Mouse (Mus musculus) intestine, embryonic 16.5 days (tissue): ENCODE measurements at regions not wholly inside any gene's neighbourhood (a gene's known extent, or its start where the extent isn't known, plus 50 kb on each side); places are given as distances from the start of the nearest gene placed in this dataset.

Experiments
- ATAC-seq: fragments of 200-750 bp; cut with Nextera tagmentation; 2 replicates; pipeline ENCODE4 v1.8.0; 2017; ENCODE audit warnings: moderate TSS enrichment, moderate library complexity
- H3K27ac ChIP-seq: fragments of 300-500 bp; sonication (generic); 2 replicates; pipeline ENCODE4 v1.5.1; 2014; ENCODE audit warnings: mild to moderate bottlenecking, low read length
- H3K27me3 ChIP-seq: fragments of 300-500 bp; sonication (generic); replicated peaks from 2 replicates; pipeline ENCODE4 v1.6.1; 2014; ENCODE audit warnings: low read length, control low read depth, mixed read lengths; ENCODE audit not compliant: control insufficient read depth, insufficient read depth
- H3K36me3 ChIP-seq: fragments of 300-500 bp; sonication (generic); 2 replicates; pipeline ENCODE4 v1.6.1; 2014; ENCODE audit warnings: low read length, control low read depth; ENCODE audit not compliant: control insufficient read depth, insufficient read depth
- H3K4me1 ChIP-seq: fragments of 300-500 bp; sonication (generic); 2 replicates; pipeline ENCODE4 v1.6.1; 2014; ENCODE audit warnings: low read length, control low read depth, mixed read lengths; ENCODE audit not compliant: control insufficient read depth, insufficient read depth
- H3K4me2 ChIP-seq: fragments of 300-500 bp; sonication (generic); 2 replicates; pipeline ENCODE4 v1.6.1; 2014; ENCODE audit warnings: low read depth, low read length, control low read depth
- H3K4me3 ChIP-seq: fragments of 300-500 bp; sonication (generic); 2 replicates; pipeline ENCODE4 v1.5.1; 2014; ENCODE audit warnings: mild to moderate bottlenecking, low read length
- H3K9ac ChIP-seq: fragments of 300-500 bp; sonication (generic); 2 replicates; pipeline ENCODE4 v1.6.1; 2014; ENCODE audit warnings: low read depth, low read length
- H3K9me3 ChIP-seq: fragments of 300-500 bp; sonication (generic); 2 replicates; pipeline ENCODE4 v1.6.1; 2016; ENCODE audit warnings: low read length, control low read depth; ENCODE audit not compliant: control insufficient read depth
- WGBS: fragments of 180-500 bp; shearing (Covaris S2); extraction: QIAGEN DNeasy Blood & Tissue Kit; methylation state at CpG from one replicate; pipeline ENCODE4 v1.1.7; 2014; 5-methylcytosine and 5-hydroxymethylcytosine counted together

DNA sequence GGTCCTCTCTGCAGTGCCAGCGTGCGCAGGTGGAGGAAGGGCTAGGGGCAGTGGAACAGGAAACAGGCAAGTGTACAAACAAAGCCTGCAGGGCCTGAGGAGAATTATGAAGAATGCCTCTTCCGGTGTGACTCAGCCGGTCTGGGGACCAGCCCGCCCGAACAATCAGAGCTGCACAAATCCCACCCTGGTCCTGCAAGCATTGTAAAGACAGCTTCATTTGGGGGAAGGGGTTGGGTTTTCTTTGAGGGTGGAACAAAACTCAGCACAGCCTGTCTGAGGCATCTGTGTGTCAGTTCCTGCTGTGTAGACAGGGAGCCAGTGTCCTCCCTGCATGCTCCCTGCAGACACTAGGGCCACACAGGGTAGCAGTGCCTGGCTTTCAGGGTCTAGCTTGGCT is 117.9 kb downstream of the Gadd45g start:
- no peaks in the 10 kb centered on the region for H3K36me3 ChIP-seq
- H3K4me1 ChIP-seq = peaks cover 27% of the 10 kb centered on the region
- no peak overlapping the region for H3K4me3 ChIP-seq
- peak overlapping the region; percentile 29 for H3K27ac ChIP-seq
- WGBS = 28% methylated on average over 6 of the region's 6 CpGs
- no peak overlapping the region for H3K4me2 ChIP-seq
- H3K9me3 ChIP-seq = no peaks in the 10 kb centered on the region
- peak; percentile 75 for ATAC-seq
- H3K27me3 ChIP-seq = no peaks in the 10 kb centered on the region
- no peak overlapping the region for H3K9ac ChIP-seq

DNA sequence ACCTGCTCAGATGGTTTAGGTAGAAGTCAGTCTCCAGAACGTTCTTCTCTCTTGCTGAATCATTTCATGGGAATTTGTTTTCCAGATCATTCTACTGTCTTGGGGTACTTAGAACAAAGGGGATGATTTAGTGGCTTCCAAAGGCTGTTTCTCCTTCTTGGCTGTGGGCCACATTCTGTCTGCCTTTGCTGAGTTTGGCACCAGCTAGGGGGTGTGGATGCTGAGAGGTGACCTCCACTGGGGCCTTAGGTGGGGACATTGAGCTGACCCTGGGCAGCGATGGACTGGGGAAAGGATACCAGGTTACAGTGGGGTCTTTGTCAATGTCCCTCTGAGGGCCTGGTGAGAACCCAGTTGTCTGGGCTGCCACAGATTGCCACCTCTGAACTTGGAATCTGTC is 118.4 kb downstream of the Gadd45g start:
- 67% methylated on average over 2 of the region's 2 CpGs for WGBS
- no peaks in the 10 kb centered on the region for H3K9me3 ChIP-seq
- no peaks in the 10 kb centered on the region for H3K27me3 ChIP-seq
- no peak for ATAC-seq
- H3K4me3 ChIP-seq = no peak overlapping the region
- H3K9ac ChIP-seq = no peak overlapping the region
- H3K4me1 ChIP-seq = peaks cover 32% of the 10 kb centered on the region
- peak overlapping the region; percentile 29; the same call in 1 of the 2 replicates for H3K27ac ChIP-seq
- no peaks in the 10 kb centered on the region for H3K36me3 ChIP-seq
- no peak overlapping the region for H3K4me2 ChIP-seq

DNA sequence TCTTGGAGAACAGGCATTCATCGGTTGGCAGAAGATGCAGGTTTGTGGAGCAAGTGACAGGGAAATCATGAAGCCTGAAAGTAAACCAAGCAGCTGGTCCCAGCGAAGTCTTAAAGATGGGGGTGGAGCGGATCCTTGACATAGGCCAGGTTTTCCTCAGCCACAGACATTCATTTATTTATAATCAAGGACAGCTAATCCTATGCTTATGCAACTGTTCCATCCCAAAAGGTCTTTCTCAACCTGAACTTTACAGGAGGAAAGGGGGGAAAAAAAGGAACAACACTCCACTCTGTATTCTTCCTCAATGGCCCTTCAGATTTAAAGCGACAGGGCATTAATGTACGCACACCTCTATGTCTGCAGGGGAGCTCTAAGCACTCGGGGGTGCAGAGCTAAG is 121.6 kb downstream of the Gadd45g start:
- WGBS = 59% methylated on average over 6 of the region's 6 CpGs
- no peaks in the 10 kb centered on the region for H3K9me3 ChIP-seq
- no peaks in the 10 kb centered on the region for H3K36me3 ChIP-seq
- ATAC-seq = no peak
- peaks cover 33% of the 10 kb centered on the region for H3K4me1 ChIP-seq
- no peak overlapping the region for H3K9ac ChIP-seq
- H3K4me3 ChIP-seq = no peak overlapping the region
- H3K27ac ChIP-seq = no peak overlapping the region
- H3K27me3 ChIP-seq = no peaks in the 10 kb centered on the region
- no peak overlapping the region for H3K4me2 ChIP-seq

DNA sequence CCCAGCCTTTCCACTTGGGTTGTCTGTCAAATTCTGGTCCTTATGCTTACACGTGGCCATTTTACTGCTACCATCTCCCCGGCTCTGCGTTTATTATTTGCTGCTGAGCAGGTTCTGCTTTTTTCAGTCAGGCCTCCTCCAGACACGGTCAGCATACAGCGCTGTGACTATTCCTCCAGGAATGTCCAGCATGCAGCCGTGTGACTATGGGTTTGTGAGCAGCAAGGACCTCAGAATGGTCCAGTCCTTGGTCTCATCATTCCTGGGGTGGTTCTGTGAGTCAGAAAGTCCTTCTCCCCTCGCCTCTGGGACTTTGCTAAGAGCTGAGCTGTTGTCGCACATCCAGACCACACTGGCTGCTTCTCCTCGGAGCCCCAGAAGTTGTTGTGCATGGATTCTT is 122.3 kb downstream of the Gadd45g start:
- Histone ChIP-seq H3K4me3 (no peak overlapping the region), H3K27me3 (no peaks in the 10 kb centered on the region), H3K27ac (no peak overlapping the region), H3K36me3 (no peaks in the 10 kb centered on the region), H3K4me2 (no peak overlapping the region), H3K9ac (0 out of 2 replicates have a peak overlapping the region, but pooled peaks have one; percentile 10), H3K4me1 (peaks cover 38% of the 10 kb centered on the region), H3K9me3 (no peaks in the 10 kb centered on the region)
- ATAC-seq = no peak
- 49% methylated on average over 9 of the region's 9 CpGs for WGBS

DNA sequence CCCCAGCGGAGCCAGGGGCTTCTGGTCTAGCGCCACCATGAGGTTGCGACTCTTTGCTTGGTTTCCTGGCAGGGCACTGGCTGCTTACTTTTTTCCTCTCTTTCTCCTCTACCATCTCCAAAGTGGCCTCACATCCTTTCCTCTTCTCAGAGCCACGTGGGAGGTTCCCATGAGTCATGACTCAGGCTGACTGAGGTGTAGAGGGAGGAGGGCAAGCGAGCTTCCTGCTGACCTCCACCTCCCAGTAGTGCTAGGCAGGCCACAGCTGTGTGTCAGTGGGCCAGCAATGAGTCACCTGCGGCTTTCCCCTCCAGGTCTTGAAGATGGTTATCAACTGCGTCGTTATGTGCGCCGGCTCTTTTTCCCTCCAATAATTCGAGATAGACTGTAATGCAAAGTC is 123.6 kb downstream of the Gadd45g start:
- 0 out of 2 replicates have a peak, but pooled peaks have one; percentile 36 for ATAC-seq
- WGBS = 63% methylated on average over 11 of the region's 11 CpGs

DNA sequence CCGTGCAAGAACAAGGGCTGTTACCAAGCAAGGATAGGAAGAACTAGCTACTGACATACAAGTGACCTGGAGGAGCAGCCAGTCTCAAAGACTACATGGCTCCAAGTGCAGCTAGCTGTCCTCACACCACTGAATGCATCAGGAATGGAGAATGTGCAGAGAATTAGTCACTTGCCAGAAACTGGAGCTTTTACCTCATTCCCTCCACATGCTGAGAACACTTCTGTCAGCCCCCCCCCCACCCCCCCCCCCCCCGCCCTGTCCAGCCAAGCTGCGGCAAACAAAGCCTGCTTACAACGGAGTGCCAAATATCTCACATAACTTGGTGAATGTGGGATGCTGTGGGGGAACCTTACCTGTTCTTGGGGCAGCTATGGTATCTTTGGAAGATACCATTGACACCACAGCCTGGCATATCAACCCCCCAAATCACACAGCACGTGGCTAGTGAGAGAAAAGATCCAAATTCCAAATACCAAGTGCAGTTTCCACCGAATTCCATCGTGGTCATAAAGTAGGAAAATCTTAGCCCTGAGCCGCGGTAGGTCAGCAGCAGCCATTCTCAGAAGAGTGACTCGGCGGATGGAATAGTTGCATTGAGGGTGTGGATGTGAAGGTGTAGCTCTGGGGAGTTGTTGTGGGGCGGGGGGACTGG is 126.3 kb downstream of the Gadd45g start:
- ATAC-seq = no peak
- Histone ChIP-seq H3K36me3 (no peaks in the 10 kb centered on the region), H3K9ac (no peak overlapping the region), H3K4me2 (no peak overlapping the region), H3K9me3 (no peaks in the 10 kb centered on the region), H3K4me1 (peaks cover 52% of the 10 kb centered on the region), H3K27me3 (no peaks in the 10 kb centered on the region), H3K27ac (no peak overlapping the region), H3K4me3 (no peak overlapping the region)
- WGBS = 59% methylated on average over 12 of the region's 12 CpGs

More for the DNA sequence above, 123.6 kb downstream of the Gadd45g start:
- Histone ChIP-seq H3K27ac (no peak overlapping the region), H3K9ac (no peak overlapping the region), H3K4me3 (no peak overlapping the region), H3K9me3 (no peaks in the 10 kb centered on the region), H3K4me1 (peaks cover 32% of the 10 kb centered on the region), H3K36me3 (no peaks in the 10 kb centered on the region), H3K4me2 (no peak overlapping the region), H3K27me3 (no peaks in the 10 kb centered on the region)

DNA sequence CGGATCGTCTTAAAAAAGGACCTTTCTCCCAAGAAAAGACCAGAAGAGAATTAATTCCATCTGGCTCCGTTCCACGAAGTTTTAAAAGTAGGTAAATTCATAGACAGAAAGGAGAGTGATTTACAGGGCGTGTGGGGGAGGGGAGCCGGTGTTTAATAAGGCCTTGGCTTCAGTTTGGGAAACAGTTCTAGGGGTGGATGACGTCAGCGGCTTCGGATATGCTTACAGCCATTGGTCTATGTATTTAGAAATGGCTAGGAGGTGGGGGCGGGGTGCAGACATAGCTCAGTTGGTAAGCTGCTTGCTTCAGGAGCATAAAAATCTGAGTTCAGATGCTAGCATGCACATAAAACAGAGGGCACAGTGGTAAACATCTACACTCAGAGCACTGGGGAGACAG is 127.0 kb downstream of the Gadd45g start:
- H3K27ac ChIP-seq = no peak overlapping the region
- no peak overlapping the region for H3K9ac ChIP-seq
- H3K4me3 ChIP-seq = no peak overlapping the region
- no peaks in the 10 kb centered on the region for H3K9me3 ChIP-seq
- no peak for ATAC-seq
- H3K4me1 ChIP-seq = peaks cover 49% of the 10 kb centered on the region
- no peaks in the 10 kb centered on the region for H3K27me3 ChIP-seq
- H3K36me3 ChIP-seq = no peaks in the 10 kb centered on the region
- H3K4me2 ChIP-seq = no peak overlapping the region
- WGBS = 60% methylated on average over 10 of the region's 10 CpGs

DNA sequence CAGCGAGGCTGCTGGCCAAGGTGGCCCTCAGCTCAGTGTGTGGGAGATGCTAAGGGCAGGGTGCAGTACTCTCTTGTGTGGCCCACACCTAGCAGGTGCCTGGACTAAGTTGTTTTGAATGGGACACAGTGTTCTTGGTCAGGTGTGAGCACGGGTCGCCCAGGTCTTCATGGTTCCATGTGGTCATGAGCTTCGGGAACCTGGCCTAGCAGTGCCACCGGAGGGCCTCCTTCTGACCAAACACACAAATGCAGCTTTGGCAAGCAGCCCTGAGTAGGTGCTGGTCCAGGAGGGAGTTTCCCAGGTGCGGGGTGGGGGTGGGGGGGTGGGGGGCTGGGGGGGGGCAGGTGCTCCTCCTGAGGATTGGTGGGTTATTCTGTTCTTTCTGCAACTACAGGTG is 127.6 kb downstream of the Gadd45g start:
- peaks cover 42% of the 10 kb centered on the region for H3K4me1 ChIP-seq
- no peaks in the 10 kb centered on the region for H3K9me3 ChIP-seq
- no peak overlapping the region for H3K9ac ChIP-seq
- no peaks in the 10 kb centered on the region for H3K27me3 ChIP-seq
- H3K4me2 ChIP-seq = no peak overlapping the region
- H3K27ac ChIP-seq = no peak overlapping the region
- no peak for ATAC-seq
- 88% methylated on average over 6 of the region's 6 CpGs for WGBS
- H3K4me3 ChIP-seq = no peak overlapping the region
- no peaks in the 10 kb centered on the region for H3K36me3 ChIP-seq

DNA sequence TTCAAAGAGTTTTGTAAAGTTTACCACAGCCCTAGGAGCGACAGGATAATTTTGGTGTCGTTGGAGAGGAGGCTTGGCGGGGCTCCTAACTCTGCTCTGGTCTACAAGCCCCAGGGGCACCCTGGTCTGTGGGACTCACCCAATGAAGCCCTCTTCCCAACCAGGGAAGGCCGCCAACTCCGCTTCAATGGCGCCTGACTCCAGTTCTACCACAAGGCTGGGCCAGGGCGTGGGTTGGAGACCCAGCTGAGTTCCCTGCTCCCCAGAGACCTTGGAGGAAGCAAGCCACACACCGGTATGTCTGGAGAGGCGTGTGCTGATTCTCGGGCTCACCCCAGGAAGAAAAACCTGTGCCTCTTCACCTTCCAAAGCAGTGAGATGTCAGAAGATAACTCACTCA is 128.9 kb downstream of the Gadd45g start:
- Histone ChIP-seq H3K9me3 (no peaks in the 10 kb centered on the region), H3K27me3 (no peaks in the 10 kb centered on the region), H3K27ac (peak overlapping the region; percentile 72), H3K4me1 (peaks cover 33% of the 10 kb centered on the region), H3K9ac (peak overlapping the region; percentile 14; the same call in 1 of the 2 replicates), H3K4me3 (no peak overlapping the region), H3K36me3 (no peaks in the 10 kb centered on the region), H3K4me2 (no peak overlapping the region)
- 64% methylated on average over 10 of the region's 10 CpGs for WGBS
- ATAC-seq = 0 out of 2 replicates have a peak, but pooled peaks have one; percentile 1
